Mouse (Mus musculus): ENCODE data around the gene Tex26. TPM values are rescaled to one million over a fixed set of nuclear protein-coding genes. Genes with fewer than 3 reads are reported as not detected.

Gene Tex26
- polyA plus RNA-seq, 1 experiment from 2014 or later: 2.1 TPM

DNA sequence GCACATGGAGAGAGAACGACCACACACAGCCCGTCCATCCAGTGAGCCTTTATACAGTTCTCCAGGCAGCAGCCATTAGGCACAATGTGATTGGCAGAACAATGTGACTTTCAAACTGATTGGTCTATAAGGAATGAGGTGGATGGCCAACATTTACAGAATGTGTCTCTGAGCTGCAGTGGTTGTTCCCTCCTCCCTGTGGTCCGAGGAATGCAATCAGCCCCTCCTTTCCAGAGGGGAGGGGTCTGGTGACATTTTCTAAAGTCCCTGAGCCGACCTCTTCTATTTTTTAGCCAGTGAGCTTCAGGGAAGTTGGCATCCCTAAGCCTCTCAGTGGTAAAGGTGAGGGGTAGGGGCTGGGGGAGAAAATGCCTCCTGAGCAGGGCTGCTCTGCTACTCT lies 60.5 kb downstream of the Tex26 start:
- no peak overlapping the region for H3K4me3 ChIP-seq
- no peaks in the 10 kb centered on the region for H3K27me3 ChIP-seq
- 47% methylated on average over 4 of the region's 4 CpGs for WGBS
- no peak overlapping the region for H3K27ac ChIP-seq (replicated peaks)
- H3K9ac ChIP-seq (replicated peaks): no peak overlapping the region
- no peaks in the 10 kb centered on the region for H3K36me3 ChIP-seq
- peaks cover 48% of the 10 kb centered on the region for H3K4me1 ChIP-seq
- ATAC-seq (replicated peaks): no peak
- H3K4me2 ChIP-seq (replicated peaks): no peak overlapping the region
- no peaks in the 10 kb centered on the region for H3K9me3 ChIP-seq

- Histone ChIP-seq H3K36me3 (no peaks in the 10 kb centered on the region), H3K9ac (replicated peaks) (peak overlapping the region; percentile 23), H3K9me3 (no peaks in the 10 kb centered on the region), H3K27ac (replicated peaks) (peak overlapping the region; percentile 93), H3K4me3 (0 out of 2 replicates have a peak overlapping the region, but pooled peaks have one; percentile 4), H3K27me3 (no peaks in the 10 kb centered on the region), H3K4me1 (peaks cover 26% of the 10 kb centered on the region), H3K4me2 (replicated peaks) (peak overlapping the region; percentile 27)
- peak; percentile 65 for ATAC-seq (replicated peaks)
- WGBS: 50% methylated on average over 23 of the region's 23 CpGs
Measured at GRCm38 (mm10) chr5:149503423-149504175, 64.1 kb downstream of the Tex26 start.

DNA sequence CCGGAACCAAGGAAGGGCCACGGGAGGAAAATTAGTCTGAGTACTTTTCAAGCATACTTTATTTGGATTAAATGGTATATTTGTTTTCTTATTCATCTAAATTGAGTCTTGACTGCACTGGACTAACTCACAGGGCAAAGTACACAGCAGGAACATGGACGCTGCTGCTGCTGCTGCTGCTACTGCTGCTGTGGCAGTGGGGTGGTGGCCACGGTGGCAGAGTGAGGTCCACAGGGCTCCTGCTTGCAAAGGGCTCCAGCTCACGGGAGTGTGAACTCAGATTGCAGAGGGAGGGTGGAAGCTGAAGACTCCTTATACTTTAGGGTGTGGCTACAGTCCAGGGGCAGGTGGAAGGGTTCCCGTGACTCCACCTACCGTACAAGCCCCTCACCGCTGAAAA lies 65.5 kb downstream of the Tex26 start:
- 87% methylated on average over 8 of the region's 8 CpGs for WGBS
- H3K27ac ChIP-seq (replicated peaks): peak overlapping the region; percentile 20
- H3K9me3 ChIP-seq: no peaks in the 10 kb centered on the region
- H3K4me2 ChIP-seq (replicated peaks): no peak overlapping the region
- no peak overlapping the region for H3K4me3 ChIP-seq
- no peaks in the 10 kb centered on the region for H3K27me3 ChIP-seq
- no peak overlapping the region for H3K9ac ChIP-seq (replicated peaks)
- H3K36me3 ChIP-seq: no peaks in the 10 kb centered on the region
- H3K4me1 ChIP-seq: peaks cover 28% of the 10 kb centered on the region
- ATAC-seq (replicated peaks): no peak

DNA sequence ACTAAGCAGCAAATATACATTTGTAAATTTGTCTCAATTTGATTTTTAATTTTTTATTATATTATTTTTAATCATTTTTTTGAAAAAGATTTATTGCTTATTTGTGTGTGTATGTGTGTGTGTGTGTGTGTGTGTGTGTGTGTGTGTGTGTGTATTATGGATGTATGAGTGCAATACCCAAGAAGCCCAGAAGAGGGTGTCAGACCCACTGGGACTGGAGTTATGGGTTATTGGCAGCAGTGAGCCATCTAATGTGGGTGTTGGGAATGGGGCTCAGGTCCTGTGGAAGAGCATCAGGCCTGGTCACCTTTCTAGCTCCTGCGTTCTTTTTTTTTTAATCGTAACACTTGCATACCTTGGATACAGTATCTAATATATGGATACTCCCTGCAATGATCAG lies 66.6 kb downstream of the Tex26 start:
- Histone ChIP-seq H3K27ac (replicated peaks) (no peak overlapping the region), H3K36me3 (no peaks in the 10 kb centered on the region), H3K9ac (replicated peaks) (no peak overlapping the region), H3K4me3 (no peak overlapping the region), H3K9me3 (no peaks in the 10 kb centered on the region), H3K27me3 (no peaks in the 10 kb centered on the region), H3K4me1 (peaks cover 34% of the 10 kb centered on the region), H3K4me2 (replicated peaks) (no peak overlapping the region)
- 98% methylated on average over 2 of the region's 2 CpGs for WGBS
- ATAC-seq (replicated peaks): no peak

DNA sequence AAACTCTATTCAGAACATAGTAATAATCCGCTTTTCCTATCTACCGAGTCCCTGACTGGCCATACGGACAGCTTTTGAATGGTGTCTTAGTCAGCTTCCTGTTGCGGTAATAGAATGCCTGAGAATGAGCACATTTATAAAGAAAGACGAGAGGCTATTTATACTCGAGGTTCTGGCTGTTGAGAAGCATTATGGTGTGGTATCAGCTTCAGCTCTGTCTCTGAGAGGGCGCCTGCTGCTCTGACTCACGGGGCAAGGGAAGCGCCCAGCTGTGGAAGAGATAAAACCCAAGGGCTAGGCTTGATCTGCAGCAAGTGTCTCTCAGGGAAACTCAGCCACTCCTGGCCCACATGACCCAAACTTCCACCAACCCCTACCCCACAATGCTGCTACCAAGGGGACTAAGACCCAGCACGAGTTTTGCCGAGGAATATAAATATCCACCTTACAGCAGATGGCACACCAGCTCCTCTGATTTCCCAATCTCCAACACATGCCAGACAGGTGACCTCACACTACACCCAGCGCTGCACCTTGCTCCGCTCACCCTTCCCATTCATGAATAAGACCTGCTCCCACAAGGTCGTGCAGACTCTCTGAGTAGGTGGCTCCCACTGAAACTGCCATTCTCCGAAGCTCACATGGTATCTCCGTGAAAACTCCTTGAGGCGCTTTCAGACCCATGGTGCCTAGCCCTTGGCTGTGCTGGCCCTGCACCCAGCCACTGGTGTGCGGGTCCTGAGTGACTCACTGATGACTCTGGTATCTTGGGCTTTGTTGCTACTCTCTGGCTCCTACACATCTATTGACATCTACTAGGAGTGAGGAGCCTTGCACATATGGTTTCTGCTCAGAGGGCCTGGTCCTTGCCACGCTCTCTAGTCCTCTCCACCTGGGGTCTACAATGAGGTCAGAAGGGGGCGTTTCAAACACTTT lies 68.9 kb downstream of the Tex26 start:
- no peak overlapping the region for H3K4me2 ChIP-seq (replicated peaks)
- H3K36me3 ChIP-seq: no peaks in the 10 kb centered on the region
- no peaks in the 10 kb centered on the region for H3K27me3 ChIP-seq
- WGBS: 83% methylated on average over 20 of the region's 20 CpGs
- H3K4me3 ChIP-seq: no peak overlapping the region
- no peaks in the 10 kb centered on the region for H3K9me3 ChIP-seq
- ATAC-seq (replicated peaks): no peak
- no peak overlapping the region for H3K9ac ChIP-seq (replicated peaks)
- H3K4me1 ChIP-seq: peaks cover 34% of the 10 kb centered on the region
- H3K27ac ChIP-seq (replicated peaks): no peak overlapping the region

- no peak for ATAC-seq (replicated peaks)
- no peak overlapping the region for H3K9ac ChIP-seq (replicated peaks)
- no peaks in the 10 kb centered on the region for H3K9me3 ChIP-seq
- no peaks in the 10 kb centered on the region for H3K27me3 ChIP-seq
- H3K4me3 ChIP-seq: no peak overlapping the region
- 23% methylated on average over 13 of the region's 13 CpGs for WGBS
- H3K36me3 ChIP-seq: no peaks in the 10 kb centered on the region
- H3K27ac ChIP-seq (replicated peaks): peak overlapping the region; percentile 14; the same call in 1 of the 2 replicates
- H3K4me2 ChIP-seq (replicated peaks): no peak overlapping the region
- peaks cover 36% of the 10 kb centered on the region for H3K4me1 ChIP-seq
Measured at GRCm38 (mm10) chr5:149510323-149510722, 70.9 kb downstream of the Tex26 start.

DNA sequence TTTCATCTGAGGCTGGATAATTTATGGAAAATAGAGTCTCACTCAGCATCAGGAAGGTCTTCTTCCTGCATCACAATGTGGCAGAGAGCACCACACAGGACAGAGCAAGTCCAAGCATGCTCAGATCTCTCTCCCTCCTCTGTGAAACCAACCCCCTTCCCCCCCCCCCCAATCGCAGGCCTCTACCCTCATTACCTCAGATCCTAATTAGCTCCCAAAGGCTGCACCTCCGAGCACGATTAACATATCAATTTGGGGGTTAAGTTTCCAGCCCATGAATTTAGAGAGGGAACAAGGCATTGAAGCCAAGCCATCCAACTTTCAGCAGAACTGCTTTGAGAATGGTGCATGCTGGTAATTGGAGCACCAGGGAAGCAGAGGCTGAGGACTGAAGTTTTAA lies 73.2 kb downstream of the Tex26 start:
- peak; percentile 54 for ATAC-seq (replicated peaks)
- WGBS: 6% methylated on average over 3 of the region's 3 CpGs

DNA sequence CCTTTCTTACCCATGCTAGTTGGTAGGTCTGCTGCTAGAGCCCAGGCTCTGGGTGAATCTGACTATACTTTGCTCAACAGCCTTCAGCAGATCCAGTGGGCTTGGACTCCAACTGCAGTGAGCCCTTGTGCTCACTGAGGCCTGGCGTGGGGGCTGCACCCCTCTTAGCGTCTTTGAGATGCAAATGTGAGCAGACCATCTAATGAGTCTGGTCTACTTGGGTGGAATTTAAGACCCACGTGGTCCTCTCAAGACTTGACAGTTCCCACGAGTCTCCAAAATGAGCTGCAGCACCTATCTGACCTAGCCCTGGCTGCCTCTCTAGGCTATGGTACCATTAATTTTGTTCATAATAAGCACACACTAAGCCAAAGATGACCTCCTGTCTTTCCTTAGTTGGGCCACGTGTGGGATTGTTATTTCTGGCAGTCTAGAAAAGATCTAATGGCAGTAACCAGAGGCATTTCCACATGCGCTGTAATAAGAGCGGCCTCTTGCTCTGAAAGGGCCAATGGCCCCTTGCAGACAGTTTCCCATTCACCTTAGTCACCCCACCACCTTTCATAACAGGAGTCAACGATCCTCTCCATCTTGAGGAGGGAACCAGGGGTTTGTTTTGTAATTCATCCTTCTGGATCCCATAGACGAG lies 74.1 kb downstream of the Tex26 start:
- peak; percentile 65 for ATAC-seq (replicated peaks)
- H3K4me1 ChIP-seq: peaks cover 65% of the 10 kb centered on the region
- 0 out of 2 replicates have a peak overlapping the region, but pooled peaks have one; percentile 19 for H3K9ac ChIP-seq (replicated peaks)
- no peaks in the 10 kb centered on the region for H3K36me3 ChIP-seq
- H3K9me3 ChIP-seq: no peaks in the 10 kb centered on the region
- peak overlapping the region; percentile 27 for H3K4me2 ChIP-seq (replicated peaks)
- 5% methylated on average over 9 of the region's 9 CpGs for WGBS
- no peaks in the 10 kb centered on the region for H3K27me3 ChIP-seq
- peak overlapping the region; percentile 85 for H3K27ac ChIP-seq (replicated peaks)
- H3K4me3 ChIP-seq: no peak overlapping the region

More for the DNA sequence above, 73.2 kb downstream of the Tex26 start:
- no peak overlapping the region for H3K4me3 ChIP-seq
- no peaks in the 10 kb centered on the region for H3K27me3 ChIP-seq
- no peaks in the 10 kb centered on the region for H3K36me3 ChIP-seq
- no peaks in the 10 kb centered on the region for H3K9me3 ChIP-seq
- H3K27ac ChIP-seq (replicated peaks): peak overlapping the region; percentile 85
- H3K4me1 ChIP-seq: peaks cover 57% of the 10 kb centered on the region
- H3K4me2 ChIP-seq (replicated peaks): no peak overlapping the region
- no peak overlapping the region for H3K9ac ChIP-seq (replicated peaks)

DNA sequence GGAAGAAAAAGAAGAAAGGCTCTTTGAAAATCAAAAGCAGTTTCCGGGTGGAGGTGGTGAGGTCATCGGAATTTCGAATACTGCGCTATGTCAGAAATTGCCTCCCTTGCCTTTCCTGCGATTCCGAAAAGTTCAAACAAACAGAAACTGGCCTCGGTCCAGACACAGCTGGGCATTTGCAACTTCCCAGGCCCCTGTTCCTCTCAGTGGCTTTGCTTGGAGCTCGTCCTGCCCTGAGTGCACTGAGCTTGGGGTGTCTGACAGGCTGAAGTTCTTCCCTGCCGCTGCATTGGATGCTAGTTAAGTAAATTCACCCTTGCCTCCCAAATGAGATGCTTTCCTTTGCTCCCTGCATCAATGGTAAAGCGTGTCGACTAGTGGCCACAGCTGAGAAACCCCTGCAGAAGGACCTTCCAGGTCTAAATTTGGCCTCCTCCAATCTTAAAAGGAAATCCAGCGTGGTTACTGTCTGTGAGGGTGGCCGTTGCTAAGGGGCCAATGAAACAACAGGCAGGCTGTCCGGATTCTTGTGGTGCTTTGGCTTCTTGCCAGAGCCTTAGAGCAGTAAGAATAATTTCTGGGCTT lies 74.7 kb downstream of the Tex26 start:
- 3% methylated on average over 14 of the region's 14 CpGs for WGBS
- H3K36me3 ChIP-seq: no peaks in the 10 kb centered on the region
- H3K4me1 ChIP-seq: peaks cover 63% of the 10 kb centered on the region
- no peaks in the 10 kb centered on the region for H3K9me3 ChIP-seq
- no peak overlapping the region for H3K4me3 ChIP-seq
- peak overlapping the region; percentile 85 for H3K27ac ChIP-seq (replicated peaks)
- peak; percentile 54 for ATAC-seq (replicated peaks)
- no peaks in the 10 kb centered on the region for H3K27me3 ChIP-seq
- 0 out of 2 replicates have a peak overlapping the region, but pooled peaks have one; percentile 19 for H3K9ac ChIP-seq (replicated peaks)
- H3K4me2 ChIP-seq (replicated peaks): peak overlapping the region; percentile 27

- H3K27me3 ChIP-seq: no peaks in the 10 kb centered on the region
- no peak overlapping the region for H3K9ac ChIP-seq (replicated peaks)
- 10% methylated on average over 3 of the region's 3 CpGs for WGBS
- no peak overlapping the region for H3K4me2 ChIP-seq (replicated peaks)
- no peak overlapping the region for H3K4me3 ChIP-seq
- ATAC-seq (replicated peaks): no peak
- peaks cover 63% of the 10 kb centered on the region for H3K4me1 ChIP-seq
- H3K9me3 ChIP-seq: no peaks in the 10 kb centered on the region
- peak overlapping the region; percentile 85 for H3K27ac ChIP-seq (replicated peaks)
- H3K36me3 ChIP-seq: no peaks in the 10 kb centered on the region
Measured at GRCm38 (mm10) chr5:149514890-149515289, 75.4 kb downstream of the Tex26 start.

- H3K27ac ChIP-seq (replicated peaks): peak overlapping the region; percentile 51
- WGBS: 13% methylated on average over 6 of the region's 6 CpGs
- no peak; the same call in 1 of the 2 replicates for ATAC-seq (replicated peaks)
Measured at GRCm38 (mm10) chr5:149517116-149517515, 77.7 kb downstream of the Tex26 start.

More at GRCm38 (mm10) chr5:149517116-149517515, 77.7 kb downstream of the Tex26 start:
- H3K27me3 ChIP-seq: no peaks in the 10 kb centered on the region
- no peaks in the 10 kb centered on the region for H3K9me3 ChIP-seq
- H3K4me2 ChIP-seq (replicated peaks): no peak overlapping the region
- no peaks in the 10 kb centered on the region for H3K36me3 ChIP-seq
- peaks cover 60% of the 10 kb centered on the region for H3K4me1 ChIP-seq
- no peak overlapping the region for H3K9ac ChIP-seq (replicated peaks)
- H3K4me3 ChIP-seq: no peak overlapping the region

Data from forebrain, embryonic 15.5 days (tissue).